Mouse (Mus musculus): Measurements from ENCODE around the gene Ezh1. TPM values are rescaled to one million over a fixed set of nuclear protein-coding genes. Genes with fewer than 3 reads are reported as not detected.

Gene Ezh1
- polyA plus RNA-seq, 1 experiment from 2014 or later, result 17.1 TPM

DNA sequence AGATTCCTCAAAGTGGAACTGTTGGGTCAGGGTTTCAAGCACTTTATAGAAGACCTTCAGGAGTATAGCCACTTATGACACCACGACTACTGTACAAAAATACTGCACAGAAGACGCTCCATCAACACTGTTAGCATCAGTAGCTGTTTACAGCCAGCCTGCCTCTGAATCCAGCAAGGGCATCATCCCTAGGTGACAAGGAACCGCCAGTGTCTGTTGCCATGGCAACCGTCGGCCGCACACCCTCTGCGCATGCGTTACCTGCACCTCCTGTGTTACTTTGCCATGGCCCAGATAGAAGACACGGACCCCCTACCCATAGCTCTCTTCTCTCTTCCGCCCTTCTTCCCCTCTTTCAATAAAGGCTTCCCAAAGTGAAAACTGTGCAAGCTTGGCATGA, 79.9 kb downstream of the Ezh1 start:
- H3K27ac ChIP-seq (ENCODE audit: low read length), result no peak overlapping the region

GRCm38 (mm10) chr11:101143338-101144225, 82.7 kb downstream of the Ezh1 start:
- peak overlapping the region; percentile 54 for H3K4me2 ChIP-seq (replicated peaks; ENCODE audit: low read depth, low read length)
- 18% methylated on average over 18 of the region's 19 CpGs for WGBS
- DNase-seq (ENCODE audit: low spot score), result peak; percentile 58
- ATAC-seq, result peak; percentile 40
- peak overlapping the region; percentile 15; the same call in 1 of the 2 replicates for H3K4me3 ChIP-seq (ENCODE audit: low read depth, low read length)
- no peak overlapping the region for H3K27ac ChIP-seq (ENCODE audit: low read length)
- H3K9ac ChIP-seq (replicated peaks; ENCODE audit: low read depth), result no peak overlapping the region
- no peaks in the 10 kb centered on the region for H3K9me3 ChIP-seq (ENCODE audit: low read length)
- H3K36me3 ChIP-seq (ENCODE audit: insufficient read depth, low read length), result no peaks in the 10 kb centered on the region
- peaks cover 3% of the 10 kb centered on the region; the same call in 1 of the 2 replicates for H3K4me1 ChIP-seq (ENCODE audit: insufficient read depth, low read depth, low read length)
- TF ChIP-seq EP300 (IDR thresholded peaks at IDR 0.05) (no peak), CTCF (IDR thresholded peaks at IDR 0.05) (no peak)
- H3K27me3 ChIP-seq (replicated peaks; ENCODE audit: insufficient read depth, low read length), result no peaks in the 10 kb centered on the region

More for the DNA sequence above, 79.9 kb downstream of the Ezh1 start:
- H3K36me3 ChIP-seq (ENCODE audit: insufficient read depth, low read length), result no peaks in the 10 kb centered on the region
- DNase-seq (ENCODE audit: low spot score) (no peak), ATAC-seq (no peak)
- no peak overlapping the region for H3K4me2 ChIP-seq (replicated peaks; ENCODE audit: low read depth, low read length)
- no peak overlapping the region for H3K9ac ChIP-seq (replicated peaks; ENCODE audit: low read depth)
- no peaks in the 10 kb centered on the region for H3K27me3 ChIP-seq (replicated peaks; ENCODE audit: insufficient read depth, low read length)
- H3K4me3 ChIP-seq (ENCODE audit: low read depth, low read length), result no peak overlapping the region
- TF ChIP-seq EP300 (IDR thresholded peaks at IDR 0.05), result no peak
- TF ChIP-seq CTCF (IDR thresholded peaks at IDR 0.05), result no peak
- WGBS, result 35% methylated on average over 10 of the region's 10 CpGs
- H3K4me1 ChIP-seq (ENCODE audit: insufficient read depth, low read depth, low read length), result peaks cover 3% of the 10 kb centered on the region; the same call in 1 of the 2 replicates
- no peaks in the 10 kb centered on the region for H3K9me3 ChIP-seq (ENCODE audit: low read length)

GRCm38 (mm10) chr11:101142215-101142967, 83.9 kb downstream of the Ezh1 start:
- DNase-seq (ENCODE audit: low spot score) (no peak), ATAC-seq (no peak)
- Histone ChIP-seq H3K36me3 (ENCODE audit: insufficient read depth, low read length) (no peaks in the 10 kb centered on the region), H3K27me3 (replicated peaks; ENCODE audit: insufficient read depth, low read length) (no peaks in the 10 kb centered on the region), H3K4me2 (replicated peaks; ENCODE audit: low read depth, low read length) (no peak overlapping the region), H3K9ac (replicated peaks; ENCODE audit: low read depth) (no peak overlapping the region), H3K4me3 (ENCODE audit: low read depth, low read length) (no peak overlapping the region), H3K27ac (ENCODE audit: low read length) (no peak overlapping the region), H3K4me1 (ENCODE audit: insufficient read depth, low read depth, low read length) (peaks cover 3% of the 10 kb centered on the region; the same call in 1 of the 2 replicates), H3K9me3 (ENCODE audit: low read length) (no peaks in the 10 kb centered on the region)
- WGBS, result 87% methylated on average over 10 of the region's 10 CpGs
- TF ChIP-seq EP300 (IDR thresholded peaks at IDR 0.05) (no peak), CTCF (IDR thresholded peaks at IDR 0.05) (no peak)

Other genes starting within 250 kb of the Ezh1 start
- 51.3 and 57.2 TPM in 2 replicates for gene Atp6v0a1, start 217.0 kb downstream of the Ezh1 start, polyA plus RNA-seq (2015; fragmentation: Nextera tagmentation; extraction: Ambion mirVana)
- 18.9 and 21.9 TPM in 2 replicates for gene Naglu, start 156.5 kb downstream of the Ezh1 start, polyA plus RNA-seq (2015; fragmentation: Nextera tagmentation; extraction: Ambion mirVana)
- gene Hsd17b1, start 148.1 kb downstream of the Ezh1 start, polyA plus RNA-seq (2015; fragmentation: Nextera tagmentation; extraction: Ambion mirVana), result 0.10 and 0.17 TPM in 2 replicates
- 30.5 TPM in 2 replicates for gene Coasy, start 143.9 kb downstream of the Ezh1 start, polyA plus RNA-seq (2015; fragmentation: Nextera tagmentation; extraction: Ambion mirVana)
- gene Mlx, start 139.2 kb downstream of the Ezh1 start, polyA plus RNA-seq (2015; fragmentation: Nextera tagmentation; extraction: Ambion mirVana), result 42.5 and 44.5 TPM in 2 replicates
- 9.8 and 10.4 TPM in 2 replicates for gene Psmc3ip, start 131.0 kb downstream of the Ezh1 start, polyA plus RNA-seq (2015; fragmentation: Nextera tagmentation; extraction: Ambion mirVana)
- 18.8 and 18.9 TPM in 2 replicates for gene Retreg3, start 106.6 kb downstream of the Ezh1 start, polyA plus RNA-seq (2015; fragmentation: Nextera tagmentation; extraction: Ambion mirVana)
- gene Tubg1, start 106.5 kb downstream of the Ezh1 start, polyA plus RNA-seq (2015; fragmentation: Nextera tagmentation; extraction: Ambion mirVana), result 25.8 TPM in 2 replicates
- gene Tubg2, start 70.6 kb downstream of the Ezh1 start, polyA plus RNA-seq (2015; fragmentation: Nextera tagmentation; extraction: Ambion mirVana), result 1.9 and 2.3 TPM in 2 replicates
- gene Cntnap1, start 55.9 kb downstream of the Ezh1 start, polyA plus RNA-seq (2015; fragmentation: Nextera tagmentation; extraction: Ambion mirVana), result 0.24 and 0.56 TPM in 2 replicates
- gene Plekhh3, start 55.1 kb downstream of the Ezh1 start, polyA plus RNA-seq (2015; fragmentation: Nextera tagmentation; extraction: Ambion mirVana), result 12.3 and 14.2 TPM in 2 replicates
- gene Ccr10, start 51.0 kb downstream of the Ezh1 start, polyA plus RNA-seq (2015; fragmentation: Nextera tagmentation; extraction: Ambion mirVana), result 0.06 and 0.20 TPM in 2 replicates
- gene Ramp2, start 19.6 kb upstream of the Ezh1 start, polyA plus RNA-seq (2015; fragmentation: Nextera tagmentation; extraction: Ambion mirVana), result 759 and 834 TPM in 2 replicates
- gene Vps25, start 27.2 kb upstream of the Ezh1 start, polyA plus RNA-seq (2015; fragmentation: Nextera tagmentation; extraction: Ambion mirVana), result 121 and 133 TPM in 2 replicates
- 10.6 and 14.6 TPM in 2 replicates for gene Wnk4, start 34.1 kb upstream of the Ezh1 start, polyA plus RNA-seq (2015; fragmentation: Nextera tagmentation; extraction: Ambion mirVana)
- gene Cntd1, start 52.5 kb upstream of the Ezh1 start, polyA plus RNA-seq (2015; fragmentation: Nextera tagmentation; extraction: Ambion mirVana), result 1.1 TPM in 2 replicates
- 159 and 166 TPM in 2 replicates for gene Coa3, start 52.7 kb upstream of the Ezh1 start, polyA plus RNA-seq (2015; fragmentation: Nextera tagmentation; extraction: Ambion mirVana)
- gene Becn1, start 75.8 kb upstream of the Ezh1 start, polyA plus RNA-seq (2015; fragmentation: Nextera tagmentation; extraction: Ambion mirVana), result 149 and 152 TPM in 2 replicates
- 44.1 and 47.4 TPM in 2 replicates for gene Psme3, start 89.8 kb upstream of the Ezh1 start, polyA plus RNA-seq (2015; fragmentation: Nextera tagmentation; extraction: Ambion mirVana)
- 0.44 and 0.45 TPM in 2 replicates for gene Aoc2, start 98.6 kb upstream of the Ezh1 start, polyA plus RNA-seq (2015; fragmentation: Nextera tagmentation; extraction: Ambion mirVana)
- gene Aoc3, start 104.1 kb upstream of the Ezh1 start, polyA plus RNA-seq (2015; fragmentation: Nextera tagmentation; extraction: Ambion mirVana), result 1.6 and 1.9 TPM in 2 replicates
- gene G6pc, start 141.1 kb upstream of the Ezh1 start, polyA plus RNA-seq (2015; fragmentation: Nextera tagmentation; extraction: Ambion mirVana), result 0.07 TPM in 1 of 2 replicates, not detected in the other
- gene Aarsd1, start 191.2 kb upstream of the Ezh1 start, polyA plus RNA-seq (2015; fragmentation: Nextera tagmentation; extraction: Ambion mirVana), result 26.5 and 27.0 TPM in 2 replicates
- 2.6 and 2.9 TPM in 2 replicates for gene Gm27029, start 198.3 kb upstream of the Ezh1 start, polyA plus RNA-seq (2015; fragmentation: Nextera tagmentation; extraction: Ambion mirVana)
- gene Rundc1, start 198.6 kb upstream of the Ezh1 start, polyA plus RNA-seq (2015; fragmentation: Nextera tagmentation; extraction: Ambion mirVana), result 14.3 and 15.5 TPM in 2 replicates
- gene Ptges3l, start 198.9 kb upstream of the Ezh1 start, polyA plus RNA-seq (2015; fragmentation: Nextera tagmentation; extraction: Ambion mirVana), result 6.5 and 7.3 TPM in 2 replicates
- 221 and 251 TPM in 2 replicates for gene Rpl27, start 215.8 kb upstream of the Ezh1 start, polyA plus RNA-seq (2015; fragmentation: Nextera tagmentation; extraction: Ambion mirVana)
- gene Ifi35, start 221.9 kb upstream of the Ezh1 start, polyA plus RNA-seq (2015; fragmentation: Nextera tagmentation; extraction: Ambion mirVana), result 48.1 and 50.6 TPM in 2 replicates
- 7.5 and 9.4 TPM in 2 replicates for gene Rnd2, start 238.5 kb upstream of the Ezh1 start, polyA plus RNA-seq (2015; fragmentation: Nextera tagmentation; extraction: Ambion mirVana)
- 76.4 and 88.1 TPM in 2 replicates for gene Vat1, start 239.8 kb upstream of the Ezh1 start, polyA plus RNA-seq (2015; fragmentation: Nextera tagmentation; extraction: Ambion mirVana)

Measured in lung, postnatal 0 days (tissue).